Mouse (Mus musculus) midbrain, embryonic 15.5 days (tissue): ENCODE results near the gene Txndc8. TPM values are rescaled to one million over a fixed set of nuclear protein-coding genes. Genes with fewer than 3 reads are reported as not detected.

Experiments
- ATAC-seq: fragments of 200-750 bp; cut with Nextera tagmentation; replicated peaks from 2 replicates; pipeline ENCODE4 v1.8.0; 2017; ENCODE audit warnings: moderate TSS enrichment
- H3K27ac ChIP-seq: fragments of 300-500 bp; sonication (generic); 2 replicates; pipeline ENCODE4 v1.5.1; 2015; ENCODE audit warnings: mild to moderate bottlenecking, inconsistent platforms
- H3K27me3 ChIP-seq: fragments of 300-500 bp; sonication (generic); replicated peaks from 2 replicates; pipeline ENCODE4 v1.6.1; 2015; ENCODE audit warnings: inconsistent platforms
- H3K36me3 ChIP-seq: fragments of 300-500 bp; sonication (generic); replicated peaks from 2 replicates; pipeline ENCODE4 v1.6.1; 2015; ENCODE audit warnings: inconsistent platforms
- H3K4me1 ChIP-seq: fragments of 300-500 bp; sonication (generic); 2 replicates; pipeline ENCODE4 v1.6.1; 2015; ENCODE audit warnings: inconsistent platforms
- H3K4me2 ChIP-seq: fragments of 300-500 bp; sonication (generic); 2 replicates; pipeline ENCODE4 v1.6.1; 2015; ENCODE audit warnings: inconsistent platforms, mild to moderate bottlenecking, moderate library complexity
- H3K4me3 ChIP-seq: fragments of 300-500 bp; sonication (generic); 2 replicates; pipeline ENCODE4 v1.5.1; 2015; ENCODE audit warnings: mild to moderate bottlenecking, inconsistent platforms
- H3K9ac ChIP-seq: fragments of 300-500 bp; sonication (generic); 2 replicates; pipeline ENCODE4 v1.6.1; 2015; ENCODE audit warnings: mild to moderate bottlenecking, inconsistent platforms
- H3K9me3 ChIP-seq: fragments of 300-500 bp; sonication (generic); 2 replicates; pipeline ENCODE4 v1.6.1; 2016; ENCODE audit warnings: inconsistent platforms
- WGBS: fragments of 180-500 bp; shearing (Covaris S2); methylation state at CpG from one replicate; pipeline ENCODE4 v1.1.7; 2015; ENCODE audit warnings: mixed read lengths; 5-methylcytosine and 5-hydroxymethylcytosine counted together
- polyA plus RNA-seq: library from polyadenylated mRNA; unstranded; fragments of >200 nt; fragmentation: Nextera tagmentation; extraction: Ambion mirVana; gene quantifications from 2 replicates; pipeline ENCODE4 v1.2.1, GENCODE M21; 2015

Txndc8 gene
- polyA plus RNA-seq, 1 experiment from 2014 or later, result not detected

DNA sequence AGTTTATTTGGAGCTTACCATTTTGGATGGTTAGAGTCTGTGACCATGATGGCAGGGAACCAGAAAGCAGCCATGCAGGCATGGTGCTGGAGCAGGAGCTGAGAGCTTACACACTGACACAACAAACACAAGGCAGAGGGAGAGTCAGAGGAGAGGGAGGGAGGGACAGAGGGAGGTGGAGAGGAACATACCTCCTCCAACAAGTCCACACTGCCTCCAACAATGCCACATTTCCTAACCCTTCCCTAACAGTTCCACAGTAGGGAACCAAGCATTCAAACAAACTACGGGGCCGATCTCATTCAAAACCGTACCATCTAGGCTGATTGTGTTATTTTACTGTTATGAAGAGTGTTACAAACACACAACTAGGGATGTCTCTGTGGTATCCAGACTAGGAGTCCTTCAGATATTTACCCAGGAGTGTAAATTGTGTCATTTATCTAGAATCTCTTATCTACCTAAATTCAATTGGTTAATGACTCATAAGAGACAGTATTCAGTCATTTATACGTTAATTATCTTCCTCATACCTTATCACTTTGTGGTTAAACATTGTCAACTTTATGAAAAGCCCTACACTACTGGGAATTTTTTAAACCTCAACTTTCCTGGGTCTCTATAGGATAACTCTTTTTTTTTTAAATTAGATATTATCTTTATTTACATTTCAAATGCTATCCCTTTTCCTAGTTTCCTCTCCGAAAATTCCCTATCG lies 34.4 kb downstream of the Txndc8 start:
- Histone ChIP-seq H3K9ac (no peak overlapping the region), H3K4me1 (no peaks in the 10 kb centered on the region), H3K4me2 (no peak overlapping the region), H3K36me3 (no peaks in the 10 kb centered on the region), H3K27me3 (no peaks in the 10 kb centered on the region), H3K27ac (no peak overlapping the region), H3K4me3 (no peak overlapping the region), H3K9me3 (no peaks in the 10 kb centered on the region)
- ATAC-seq, result no peak
- 92% methylated on average over 6 of the region's 6 CpGs for WGBS

DNA sequence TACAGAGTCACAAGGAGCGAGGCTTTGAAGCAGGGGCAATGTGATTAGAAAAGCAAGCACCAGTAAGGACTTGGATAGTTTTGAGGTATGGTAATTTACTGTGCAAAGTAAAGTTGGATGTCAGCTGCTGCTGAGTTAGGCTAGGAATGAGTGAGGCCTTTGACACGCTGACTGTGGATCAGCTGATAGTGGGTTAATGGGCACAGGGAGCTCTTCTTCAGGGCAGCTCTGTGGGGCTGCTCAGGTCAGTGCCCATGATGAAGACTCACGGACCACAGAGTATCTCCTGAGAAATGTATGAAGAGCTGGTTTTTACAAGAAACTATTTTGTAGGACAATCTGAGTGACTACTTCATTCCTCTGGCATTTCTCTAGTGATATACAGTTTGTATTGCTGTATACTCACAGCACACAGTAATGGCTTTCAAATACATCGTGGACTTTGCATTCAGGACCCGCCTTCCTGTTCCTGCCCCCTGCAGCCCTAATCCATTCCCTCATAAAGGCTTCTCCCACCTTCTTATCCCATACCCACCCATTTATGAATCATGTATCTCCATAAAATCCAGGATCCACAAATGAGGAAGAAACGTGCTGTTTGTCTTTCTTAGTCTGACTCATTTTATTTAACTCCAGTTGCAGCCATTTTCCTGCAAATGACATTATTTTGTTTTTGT lies 35.2 kb downstream of the Txndc8 start:
- H3K4me2 ChIP-seq, result no peak overlapping the region
- no peak for ATAC-seq
- no peaks in the 10 kb centered on the region for H3K36me3 ChIP-seq
- H3K27me3 ChIP-seq, result no peaks in the 10 kb centered on the region
- no peak overlapping the region for H3K9ac ChIP-seq
- 81% methylated on average over 6 of the region's 6 CpGs for WGBS
- no peak overlapping the region for H3K4me3 ChIP-seq
- no peak overlapping the region for H3K27ac ChIP-seq
- no peaks in the 10 kb centered on the region for H3K4me1 ChIP-seq
- H3K9me3 ChIP-seq, result no peaks in the 10 kb centered on the region

DNA sequence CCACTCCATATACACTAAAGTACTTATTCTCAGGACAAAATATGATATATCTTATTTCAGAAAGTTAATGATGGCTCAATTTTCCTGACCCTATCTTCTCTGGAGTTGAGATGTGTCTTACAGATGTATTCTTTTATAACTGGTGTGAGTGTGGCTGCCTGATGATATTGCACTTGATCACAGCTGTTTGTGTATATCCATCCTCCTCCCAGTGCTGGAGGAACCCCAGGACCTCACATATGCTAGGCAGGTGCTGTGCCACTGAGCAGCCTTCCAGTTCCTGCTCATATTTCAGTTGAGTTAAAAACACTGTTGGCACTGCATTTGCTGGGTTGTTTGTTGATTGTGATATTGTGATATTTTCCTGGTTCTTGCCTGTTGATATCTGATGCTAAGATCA lies 38.6 kb downstream of the Txndc8 start:
- Histone ChIP-seq H3K4me3 (no peak overlapping the region), H3K9ac (no peak overlapping the region), H3K27ac (no peak overlapping the region), H3K9me3 (no peaks in the 10 kb centered on the region), H3K4me2 (no peak overlapping the region), H3K27me3 (no peaks in the 10 kb centered on the region), H3K4me1 (no peaks in the 10 kb centered on the region), H3K36me3 (no peaks in the 10 kb centered on the region)
- no peak for ATAC-seq

DNA sequence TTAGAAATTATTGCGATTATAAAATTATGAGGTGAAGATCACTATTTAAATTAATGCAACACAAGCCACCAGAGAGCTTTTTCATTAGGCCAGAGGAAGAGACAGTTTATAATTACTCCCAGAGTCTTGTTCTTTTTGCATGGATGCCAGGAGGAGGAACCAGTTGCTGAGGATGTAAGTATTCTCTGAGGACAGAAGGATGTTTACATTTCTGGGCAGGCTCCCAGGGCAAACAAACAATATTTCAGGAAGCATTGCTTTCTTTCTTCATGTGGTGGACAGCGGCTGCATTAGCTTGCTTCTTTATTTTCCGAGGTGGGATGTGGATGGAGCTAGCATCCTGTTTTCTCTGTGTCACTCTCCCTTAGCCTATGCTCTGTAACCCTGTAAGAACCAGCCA lies 41.7 kb downstream of the Txndc8 start:
- no peak for ATAC-seq
- no peaks in the 10 kb centered on the region for H3K27me3 ChIP-seq
- no peaks in the 10 kb centered on the region for H3K4me1 ChIP-seq
- no peaks in the 10 kb centered on the region for H3K36me3 ChIP-seq
- no peak overlapping the region for H3K4me3 ChIP-seq
- H3K9me3 ChIP-seq, result no peaks in the 10 kb centered on the region
- no peak overlapping the region for H3K27ac ChIP-seq
- whole genome bisulfite sequencing, result 82% methylated on average over 3 of the region's 3 CpGs
- H3K4me2 ChIP-seq, result no peak overlapping the region
- no peak overlapping the region for H3K9ac ChIP-seq

DNA sequence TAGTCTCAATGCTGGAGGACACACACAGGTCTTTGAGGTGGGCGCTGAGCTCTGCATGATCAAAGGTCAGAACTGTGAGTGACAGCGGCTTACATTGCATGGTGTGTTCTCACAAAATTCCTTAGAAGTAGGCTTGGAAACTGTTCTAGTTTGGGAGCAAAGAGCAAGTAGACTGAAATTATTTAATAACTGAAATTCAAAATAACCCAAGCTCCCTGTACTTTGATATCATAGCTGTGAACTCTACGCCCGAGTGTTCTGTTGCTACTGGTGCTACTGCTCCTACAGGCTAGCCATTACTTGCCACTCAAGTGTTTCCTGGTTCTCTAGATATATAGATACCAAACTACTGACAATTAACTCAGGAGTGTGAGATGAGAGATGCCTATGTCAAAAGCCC lies 43.4 kb downstream of the Txndc8 start:
- H3K36me3 ChIP-seq, result no peaks in the 10 kb centered on the region
- H3K4me1 ChIP-seq, result no peaks in the 10 kb centered on the region
- no peak for ATAC-seq
- H3K9me3 ChIP-seq, result no peaks in the 10 kb centered on the region
- no peak overlapping the region for H3K27ac ChIP-seq
- no peaks in the 10 kb centered on the region for H3K27me3 ChIP-seq
- H3K4me3 ChIP-seq, result no peak overlapping the region
- 98% methylated on average over 4 of the region's 4 CpGs for WGBS
- no peak overlapping the region for H3K9ac ChIP-seq
- H3K4me2 ChIP-seq, result no peak overlapping the region

DNA sequence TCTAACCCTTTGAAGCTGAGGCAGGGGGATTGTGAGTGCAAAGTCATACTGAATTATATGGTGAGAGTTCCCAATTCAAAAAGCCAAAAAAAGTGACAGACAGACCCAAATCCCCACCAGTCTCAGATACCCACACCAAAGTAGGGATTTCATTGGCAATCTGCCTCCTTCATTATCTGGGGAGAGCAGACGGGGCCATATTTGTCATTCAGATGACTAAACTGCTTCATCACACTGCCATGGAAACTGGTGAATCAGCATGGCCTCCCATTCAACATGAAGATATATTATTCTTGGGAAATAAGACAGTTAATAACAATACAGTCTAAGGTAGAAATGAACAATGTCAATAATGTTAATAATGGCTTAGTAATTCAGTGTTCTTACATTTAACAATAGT lies 44.8 kb downstream of the Txndc8 start:
- H3K4me1 ChIP-seq, result no peaks in the 10 kb centered on the region
- no peak overlapping the region for H3K4me3 ChIP-seq
- H3K9ac ChIP-seq, result no peak overlapping the region
- H3K36me3 ChIP-seq, result no peaks in the 10 kb centered on the region
- H3K9me3 ChIP-seq, result no peaks in the 10 kb centered on the region
- no peaks in the 10 kb centered on the region for H3K27me3 ChIP-seq
- H3K27ac ChIP-seq, result no peak overlapping the region
- no peak overlapping the region for H3K4me2 ChIP-seq
- no peak for ATAC-seq
- 16% methylated on average over 1 of the region's 1 CpGs for WGBS

DNA sequence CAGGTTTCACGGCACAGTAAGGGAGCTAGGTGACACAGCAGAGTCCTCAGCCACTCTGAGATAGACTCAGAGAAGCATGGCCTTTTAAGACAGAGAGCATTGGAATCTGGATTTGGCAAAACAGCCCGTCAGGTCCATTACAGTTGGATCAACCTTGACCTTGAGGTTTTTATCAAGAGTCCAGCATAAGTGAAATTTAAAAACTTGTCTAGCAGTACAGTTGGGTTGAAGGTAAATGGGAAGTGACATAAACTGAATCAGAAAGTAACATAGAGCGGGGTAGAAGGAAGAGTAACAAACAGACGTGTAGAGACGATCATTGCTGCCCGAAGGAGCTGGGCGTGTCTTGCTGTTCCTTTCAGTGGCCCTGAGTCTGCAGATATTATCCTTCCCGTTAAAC lies 49.9 kb downstream of the Txndc8 start:
- Histone ChIP-seq H3K4me1 (peaks cover 21% of the 10 kb centered on the region), H3K9ac (no peak overlapping the region), H3K4me2 (no peak overlapping the region), H3K36me3 (no peaks in the 10 kb centered on the region), H3K27ac (no peak overlapping the region), H3K4me3 (no peak overlapping the region), H3K9me3 (no peaks in the 10 kb centered on the region), H3K27me3 (no peaks in the 10 kb centered on the region)
- 94% methylated on average over 8 of the region's 8 CpGs for WGBS
- ATAC-seq, result no peak

DNA sequence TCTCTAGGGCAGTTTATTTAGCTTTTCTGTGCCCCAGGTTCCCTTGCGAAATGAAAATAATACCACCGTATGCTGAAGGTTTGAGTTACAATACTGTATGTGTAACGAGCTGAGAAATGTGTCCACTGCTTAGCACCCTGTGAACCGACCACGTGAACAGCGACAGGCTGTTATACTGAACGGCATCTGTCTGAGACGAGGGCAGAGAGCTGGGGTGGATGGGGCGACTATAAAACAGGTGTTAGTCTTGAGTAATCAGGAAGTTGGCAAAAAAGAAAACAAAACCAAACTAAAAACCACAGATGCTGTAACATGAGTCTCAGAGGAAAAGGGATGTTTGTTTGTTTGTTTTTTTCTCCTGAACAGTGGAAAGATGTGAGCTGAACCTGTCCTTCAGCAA lies 50.8 kb downstream of the Txndc8 start:
- Histone ChIP-seq H3K36me3 (no peaks in the 10 kb centered on the region), H3K27me3 (no peaks in the 10 kb centered on the region), H3K4me2 (no peak overlapping the region), H3K4me3 (no peak overlapping the region), H3K4me1 (peaks cover 29% of the 10 kb centered on the region), H3K27ac (no peak overlapping the region), H3K9me3 (no peaks in the 10 kb centered on the region), H3K9ac (no peak overlapping the region)
- whole genome bisulfite sequencing, result 87% methylated on average over 9 of the region's 9 CpGs
- no peak for ATAC-seq

DNA sequence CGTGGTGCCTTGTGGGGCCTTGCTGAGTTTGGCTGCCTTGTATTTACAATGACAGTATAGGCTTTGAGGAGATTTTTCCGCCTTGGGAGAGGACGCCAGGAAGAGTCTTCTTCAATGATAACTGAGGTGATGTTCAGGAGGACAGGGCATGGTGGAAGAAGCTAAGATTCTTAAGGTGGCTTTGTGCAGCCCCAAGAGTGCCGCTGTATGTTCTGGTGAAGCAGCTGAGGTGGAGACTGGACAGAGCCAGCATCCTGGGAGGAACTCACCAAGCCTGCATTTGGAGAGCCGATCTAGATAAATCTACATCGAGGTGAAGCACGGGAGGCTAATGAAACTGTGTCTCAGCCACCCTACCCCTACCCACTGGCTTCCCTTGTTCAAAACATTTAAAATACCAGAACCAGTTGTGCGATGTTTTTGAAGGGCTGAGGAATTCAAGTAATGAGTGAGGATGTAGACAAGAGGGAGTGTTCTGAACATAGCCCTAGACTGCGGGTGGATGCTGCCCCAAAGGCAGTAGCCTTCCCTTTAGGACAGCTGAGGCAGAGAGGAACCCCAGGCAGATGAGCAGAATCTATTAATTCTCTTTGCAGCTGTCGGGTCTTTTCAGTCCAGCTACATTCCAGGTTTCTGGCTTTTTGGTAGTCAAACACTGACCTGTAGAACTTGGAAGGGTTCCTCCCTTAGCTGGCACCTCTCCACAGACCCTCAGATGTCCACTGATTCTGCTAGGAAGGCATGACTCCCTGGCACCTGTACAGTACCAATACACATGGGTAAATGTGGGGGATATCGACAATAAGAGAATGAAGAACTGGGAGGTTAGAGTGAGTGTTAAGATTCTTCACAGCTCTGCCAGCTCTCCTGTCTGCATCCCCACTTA lies 51.5 kb downstream of the Txndc8 start:
- Histone ChIP-seq H3K4me2 (peak overlapping the region; percentile 56), H3K4me1 (peaks cover 29% of the 10 kb centered on the region), H3K9me3 (no peaks in the 10 kb centered on the region), H3K36me3 (no peaks in the 10 kb centered on the region), H3K9ac (no peak overlapping the region), H3K4me3 (peak overlapping the region; percentile 86), H3K27me3 (no peaks in the 10 kb centered on the region), H3K27ac (peak overlapping the region; percentile 87)
- ATAC-seq, result no peak
- 46% methylated on average over 11 of the region's 11 CpGs for whole genome bisulfite sequencing

DNA sequence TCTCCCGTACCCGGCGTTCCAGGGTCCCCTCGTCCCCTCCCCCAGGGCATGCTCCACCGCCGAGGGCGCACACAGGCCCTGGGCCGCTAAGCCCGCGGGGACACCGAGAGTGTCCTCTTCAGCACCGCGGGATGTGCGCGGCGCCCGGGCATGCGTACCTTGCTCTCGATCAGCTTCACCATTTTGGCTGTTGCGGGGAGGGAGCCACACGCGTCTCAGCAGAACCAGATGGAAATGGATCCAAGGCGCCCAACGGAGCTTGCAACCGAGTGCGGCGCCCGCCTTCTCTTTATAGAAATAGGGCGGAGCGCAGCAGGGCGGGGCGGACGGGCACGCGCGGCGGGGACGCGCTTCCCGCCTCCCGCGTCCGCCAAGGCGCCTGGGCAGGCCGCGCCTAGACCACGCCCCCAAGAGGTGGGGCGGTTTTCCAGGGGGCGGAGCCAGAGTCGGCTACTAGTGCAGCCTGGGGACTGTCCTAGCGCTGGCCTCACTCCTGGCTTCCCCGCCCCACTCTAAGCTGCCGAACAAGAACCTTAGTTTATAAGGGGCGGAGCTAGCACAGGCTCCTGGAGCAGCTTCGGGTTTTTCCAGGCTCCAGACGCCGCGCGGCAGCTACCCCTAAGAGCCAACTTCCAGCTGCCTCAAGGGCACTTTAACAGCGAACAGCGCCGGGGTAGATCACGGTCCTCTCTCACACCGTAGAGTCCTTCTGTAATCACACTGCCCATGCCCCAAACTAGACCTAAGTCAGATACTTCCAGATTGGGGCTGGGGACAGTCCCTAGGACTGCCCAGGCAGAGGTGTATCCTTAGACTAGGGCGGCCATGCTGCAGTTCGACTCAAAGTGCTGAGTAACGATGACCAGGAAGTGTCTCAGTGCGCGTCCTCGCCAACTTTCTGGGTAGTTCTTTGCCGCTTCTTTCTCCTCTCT lies 52.6 kb downstream of the Txndc8 start, which contains the start of gene Txn1:
TSS of gene Txn1 (minus strand) at position 383 of the 932 bp plus-strand sequence.
- H3K27ac ChIP-seq, result peak within 1 kb of the TSS; percentile 87
- H3K9ac ChIP-seq, result peak within 1 kb of the TSS; percentile 92
- ATAC-seq, result peak; percentile 97
- H3K9me3 ChIP-seq, result no peaks in the 10 kb centered on the region
- no peaks in the 10 kb centered on the region for H3K27me3 ChIP-seq
- peaks cover 29% of the 10 kb centered on the region for H3K4me1 ChIP-seq
- peak within 1 kb of the TSS; percentile 56 for H3K4me2 ChIP-seq
- peak within 1 kb of the TSS; percentile 86 for H3K4me3 ChIP-seq
- peaks cover 6% of the 10 kb centered on the region for H3K36me3 ChIP-seq
- under 1% methylated on average over 71 of the region's 71 CpGs for WGBS

DNA sequence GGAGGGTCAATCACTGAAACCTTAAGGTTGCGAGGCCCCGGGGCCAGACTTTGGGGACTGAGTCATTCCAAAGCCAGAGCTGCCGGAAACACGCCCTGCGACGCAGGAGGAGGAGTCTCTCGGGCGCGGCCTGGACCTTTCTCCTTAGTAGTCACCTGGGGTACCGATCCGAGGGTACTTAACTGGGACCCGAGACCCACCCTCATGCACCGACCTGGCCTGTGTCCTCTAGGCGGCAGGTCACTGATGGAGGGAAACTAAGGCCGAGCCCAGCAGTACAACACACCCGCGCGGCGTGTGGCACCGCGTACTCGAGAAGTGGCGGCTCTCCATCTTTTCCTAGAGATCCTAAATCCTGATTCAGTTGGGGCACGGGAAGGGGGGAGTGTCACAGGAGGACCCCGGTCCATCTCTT lies 53.4 kb downstream of the Txndc8 start:
- Histone ChIP-seq H3K4me2 (peak overlapping the region; percentile 56), H3K27me3 (no peaks in the 10 kb centered on the region), H3K4me3 (peak overlapping the region; percentile 86), H3K27ac (peak overlapping the region; percentile 87), H3K9ac (peak overlapping the region; percentile 92), H3K9me3 (no peaks in the 10 kb centered on the region), H3K36me3 (peaks cover 11% of the 10 kb centered on the region), H3K4me1 (peaks cover 29% of the 10 kb centered on the region)
- WGBS, result under 1% methylated on average over 25 of the region's 25 CpGs
- ATAC-seq, result peak; percentile 44; the same call in 1 of the 2 replicates
